Mouse (Mus musculus) midbrain, embryonic 16.5 days (tissue): Measurements from ENCODE around the gene Cyp17a1. TPM values are rescaled to one million over a fixed set of nuclear protein-coding genes. Genes with fewer than 3 reads are reported as not detected.

Experiments used
- ATAC-seq: fragments of 200-750 bp; cut with Nextera tagmentation; 2 replicates; pipeline ENCODE4 v1.8.0; 2017; ENCODE audit warnings: moderate TSS enrichment
- H3K27ac ChIP-seq: fragments of 300-500 bp; sonication (generic); 2 replicates; pipeline ENCODE4 v1.5.1; 2014; ENCODE audit warnings: mild to moderate bottlenecking, low read length, mixed read lengths
- H3K27me3 ChIP-seq: fragments of 300-500 bp; sonication (generic); 2 replicates; pipeline ENCODE4 v1.6.1; 2014; ENCODE audit warnings: low read depth, low read length, mixed read lengths; ENCODE audit not compliant: control insufficient read depth, insufficient read depth
- H3K36me3 ChIP-seq: fragments of 300-500 bp; sonication (generic); 2 replicates; pipeline ENCODE4 v1.6.1; 2014; ENCODE audit warnings: mild to moderate bottlenecking, low read length, moderate library complexity, mixed read lengths; ENCODE audit not compliant: control insufficient read depth, insufficient read depth
- H3K4me1 ChIP-seq: fragments of 300-500 bp; sonication (generic); 2 replicates; pipeline ENCODE4 v1.6.1; 2014; ENCODE audit warnings: mild to moderate bottlenecking, low read length, mixed read lengths; ENCODE audit not compliant: control insufficient read depth, insufficient read depth
- H3K4me2 ChIP-seq: fragments of 300-500 bp; sonication (generic); 2 replicates; pipeline ENCODE4 v1.6.1; 2014; ENCODE audit warnings: mild to moderate bottlenecking, low read length, mixed read lengths
- H3K4me3 ChIP-seq: fragments of 300-500 bp; sonication (generic); 2 replicates; pipeline ENCODE4 v1.5.1; 2014; ENCODE audit warnings: low read depth, mild to moderate bottlenecking, low read length, moderate library complexity, mixed read lengths
- H3K9ac ChIP-seq: fragments of 300-500 bp; sonication (generic); 2 replicates; pipeline ENCODE4 v1.6.1; 2014; ENCODE audit warnings: low read depth, low read length, mixed read lengths
- H3K9me3 ChIP-seq: fragments of 300-500 bp; sonication (generic); replicated peaks from 2 replicates; pipeline ENCODE4 v1.6.1; 2014; ENCODE audit warnings: mild to moderate bottlenecking, low read length, mixed read lengths; ENCODE audit not compliant: control insufficient read depth, poor library complexity, severe bottlenecking
- WGBS: fragments of 180-500 bp; shearing (Covaris S2); extraction: QIAGEN DNeasy Blood & Tissue Kit; methylation state at CpG from one replicate; pipeline ENCODE4 v1.1.7; 2014; 5-methylcytosine and 5-hydroxymethylcytosine counted together
- polyA plus RNA-seq: library from polyadenylated mRNA; unstranded; fragments of >200 nt; fragmentation: Nextera tagmentation; extraction: Ambion mirVana; gene quantifications from 2 replicates; pipeline ENCODE4 v1.2.1, GENCODE M21; 2015

Gene Cyp17a1
- polyA plus RNA-seq, 1 experiment from 2014 or later = not detected

GRCm38 (mm10) chr19:46653188-46653587 lies 19.8 kb downstream of the Cyp17a1 start:
- H3K36me3 ChIP-seq = peaks cover 23% of the 10 kb centered on the region
- no peak overlapping the region for H3K4me3 ChIP-seq
- ATAC-seq = no peak
- H3K4me2 ChIP-seq = no peak overlapping the region
- H3K9ac ChIP-seq = no peak overlapping the region
- WGBS = 86% methylated on average over 5 of the region's 5 CpGs
- H3K27me3 ChIP-seq = no peaks in the 10 kb centered on the region
- no peaks in the 10 kb centered on the region for H3K4me1 ChIP-seq
- no peak overlapping the region for H3K27ac ChIP-seq
- H3K9me3 ChIP-seq = no peaks in the 10 kb centered on the region

GRCm38 (mm10) chr19:46648565-46648964 lies 24.4 kb downstream of the Cyp17a1 start:
- ATAC-seq = no peak
- Histone ChIP-seq H3K27ac (no peak overlapping the region), H3K9me3 (no peaks in the 10 kb centered on the region), H3K27me3 (no peaks in the 10 kb centered on the region), H3K9ac (no peak overlapping the region), H3K4me3 (no peak overlapping the region), H3K4me1 (peaks cover 4% of the 10 kb centered on the region; the same call in 1 of the 2 replicates), H3K4me2 (no peak overlapping the region), H3K36me3 (peaks cover 3% of the 10 kb centered on the region)
- 94% methylated on average over 14 of the region's 14 CpGs for WGBS

GRCm38 (mm10) chr19:46647850-46648249 lies 25.1 kb downstream of the Cyp17a1 start:
- WGBS = 89% methylated on average over 8 of the region's 8 CpGs
- Histone ChIP-seq H3K4me1 (peaks cover 4% of the 10 kb centered on the region; the same call in 1 of the 2 replicates), H3K27me3 (no peaks in the 10 kb centered on the region), H3K27ac (no peak overlapping the region), H3K4me2 (no peak overlapping the region), H3K36me3 (no peaks in the 10 kb centered on the region; the same call in none of the 2 replicates), H3K4me3 (no peak overlapping the region), H3K9me3 (no peaks in the 10 kb centered on the region), H3K9ac (no peak overlapping the region)
- no peak for ATAC-seq

GRCm38 (mm10) chr19:46647254-46647653 lies 25.7 kb downstream of the Cyp17a1 start:
- Histone ChIP-seq H3K36me3 (no peaks in the 10 kb centered on the region; the same call in none of the 2 replicates), H3K4me1 (peaks cover 6% of the 10 kb centered on the region; the same call in 1 of the 2 replicates), H3K27me3 (no peaks in the 10 kb centered on the region), H3K9ac (no peak overlapping the region), H3K4me2 (no peak overlapping the region), H3K9me3 (no peaks in the 10 kb centered on the region), H3K4me3 (no peak overlapping the region), H3K27ac (no peak overlapping the region)
- WGBS = 77% methylated on average over 3 of the region's 3 CpGs
- ATAC-seq = no peak

- no peak overlapping the region for H3K9ac ChIP-seq
- no peaks in the 10 kb centered on the region for H3K9me3 ChIP-seq
- no peak overlapping the region for H3K4me3 ChIP-seq
- no peak for ATAC-seq
- no peaks in the 10 kb centered on the region for H3K27me3 ChIP-seq
- H3K4me1 ChIP-seq = peaks cover 16% of the 10 kb centered on the region
- WGBS = 85% methylated on average over 12 of the region's 12 CpGs
- H3K27ac ChIP-seq = 0 out of 2 replicates have a peak overlapping the region, but pooled peaks have one; percentile 33
- no peaks in the 10 kb centered on the region; the same call in 1 of the 2 replicates for H3K36me3 ChIP-seq
- H3K4me2 ChIP-seq = no peak overlapping the region
These were observed 26.9 kb downstream of the Cyp17a1 start for GRCm38 (mm10) chr19:46646041-46646481.

- Histone ChIP-seq H3K4me3 (no peak overlapping the region), H3K27me3 (no peaks in the 10 kb centered on the region), H3K27ac (peak overlapping the region; percentile 39), H3K4me1 (peaks cover 16% of the 10 kb centered on the region), H3K36me3 (no peaks in the 10 kb centered on the region; the same call in 1 of the 2 replicates), H3K4me2 (no peak overlapping the region), H3K9me3 (no peaks in the 10 kb centered on the region), H3K9ac (peak overlapping the region; percentile 13; the same call in 1 of the 2 replicates)
- 28% methylated on average over 12 of the region's 12 CpGs for WGBS
- no peak for ATAC-seq
These were observed 28.0 kb downstream of the Cyp17a1 start for GRCm38 (mm10) chr19:46644793-46645602.

GRCm38 (mm10) chr19:46644343-46644792 lies 28.6 kb downstream of the Cyp17a1 start:
- Histone ChIP-seq H3K27ac (0 out of 2 replicates have a peak overlapping the region, but pooled peaks have one; percentile 18), H3K4me1 (peaks cover 16% of the 10 kb centered on the region), H3K27me3 (no peaks in the 10 kb centered on the region), H3K36me3 (no peaks in the 10 kb centered on the region; the same call in 1 of the 2 replicates), H3K9me3 (no peaks in the 10 kb centered on the region), H3K4me2 (no peak overlapping the region), H3K4me3 (no peak overlapping the region), H3K9ac (peak overlapping the region; percentile 13; the same call in 1 of the 2 replicates)
- ATAC-seq = no peak
- 77% methylated on average over 10 of the region's 10 CpGs for WGBS

GRCm38 (mm10) chr19:46643236-46643635 lies 29.7 kb downstream of the Cyp17a1 start:
- Histone ChIP-seq H3K4me2 (no peak overlapping the region), H3K4me3 (no peak overlapping the region), H3K4me1 (peaks cover 16% of the 10 kb centered on the region), H3K27me3 (no peaks in the 10 kb centered on the region), H3K36me3 (no peaks in the 10 kb centered on the region; the same call in 1 of the 2 replicates), H3K27ac (no peak overlapping the region), H3K9me3 (no peaks in the 10 kb centered on the region), H3K9ac (no peak overlapping the region)
- 81% methylated on average over 5 of the region's 5 CpGs for WGBS
- no peak for ATAC-seq
